Mouse (Mus musculus): ENCODE results near the gene Dscam. TPM values are rescaled to one million over a fixed set of nuclear protein-coding genes. Genes with fewer than 3 reads are reported as not detected.

Dscam gene
- total and polyA plus RNA-seq, 2 experiments: not detected

DNA sequence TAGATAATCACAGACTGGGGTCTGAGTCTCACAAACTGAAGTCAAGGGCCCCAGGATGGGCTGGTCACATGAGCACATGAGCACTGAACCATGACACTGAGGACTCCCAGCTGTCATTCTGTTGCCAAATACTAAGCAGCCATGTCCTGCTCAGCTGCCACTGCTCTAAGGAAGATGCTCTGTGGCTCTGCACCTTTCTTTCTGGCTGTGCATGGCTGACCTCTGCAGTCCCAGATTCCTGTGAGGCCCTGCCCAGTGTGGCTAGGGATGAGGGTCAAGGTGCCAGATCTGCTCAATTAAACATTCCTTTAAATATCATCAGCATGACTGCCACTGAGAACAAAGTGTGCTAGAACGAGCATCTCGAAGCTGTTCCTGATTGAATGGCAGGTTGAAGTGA, 70.5 kb downstream of the Dscam start:
- no peak overlapping the region for H3K4me3 ChIP-seq (ENCODE audit: insufficient read depth, low read depth, low read length)
- H3K4me1 ChIP-seq (ENCODE audit: control insufficient read depth, insufficient read depth, low read length): no peaks in the 10 kb centered on the region
- H3K79me2 ChIP-seq (ENCODE audit: control insufficient read depth, insufficient read depth, low read length): no peaks in the 10 kb centered on the region
- H3K9ac ChIP-seq (ENCODE audit: low read depth, low read length): no peak overlapping the region
- 84% methylated on average over 2 of the region's 2 CpGs for WGBS
- TF ChIP-seq CTCF (IDR thresholded peaks at IDR 0.05; ENCODE audit: low read depth, low read length) (no peak), POLR2A (IDR thresholded peaks at IDR 0.05; ENCODE audit: extremely low read depth, insufficient read depth, low read length) (no peak)
- H3K27ac ChIP-seq (replicated peaks; ENCODE audit: insufficient read depth, low read depth, low read length): no peak overlapping the region
- no peaks in the 10 kb centered on the region for H3K27me3 ChIP-seq (ENCODE audit: control insufficient read depth, insufficient read depth, low read length)
- H3K36me3 ChIP-seq (ENCODE audit: control insufficient read depth, insufficient read depth, low read length): no peaks in the 10 kb centered on the region
- no peak for DNase-seq (ENCODE audit: extremely low read depth, low read depth, low spot score)

DNA sequence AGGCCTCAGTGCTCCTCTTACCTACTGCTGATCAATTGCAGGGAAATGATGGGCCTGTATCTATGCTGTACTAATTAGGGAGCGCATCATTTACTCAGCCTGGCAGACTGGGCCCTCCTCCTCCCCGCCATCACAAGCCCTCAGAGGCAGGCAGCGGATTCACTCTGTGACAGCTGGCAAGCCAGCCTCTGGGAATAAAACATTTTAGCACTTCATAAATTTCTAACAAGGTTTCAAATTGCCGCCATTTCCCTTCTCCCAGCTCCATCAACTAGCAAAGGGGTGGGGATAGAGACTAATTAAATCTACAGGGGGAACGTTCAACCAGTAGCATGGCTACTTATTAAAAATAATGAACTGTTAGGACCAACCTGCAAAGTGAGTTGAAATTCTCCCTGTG, 72.0 kb downstream of the Dscam start:
- no peaks in the 10 kb centered on the region for H3K27me3 ChIP-seq (ENCODE audit: control insufficient read depth, insufficient read depth, low read length)
- H3K9ac ChIP-seq (ENCODE audit: low read depth, low read length): no peak overlapping the region
- no peak overlapping the region for H3K4me3 ChIP-seq (ENCODE audit: insufficient read depth, low read depth, low read length)
- 94% methylated on average over 5 of the region's 5 CpGs for WGBS
- H3K36me3 ChIP-seq (ENCODE audit: control insufficient read depth, insufficient read depth, low read length): no peaks in the 10 kb centered on the region
- no peaks in the 10 kb centered on the region for H3K4me1 ChIP-seq (ENCODE audit: control insufficient read depth, insufficient read depth, low read length)
- TF ChIP-seq CTCF (IDR thresholded peaks at IDR 0.05; ENCODE audit: low read depth, low read length) (no peak), POLR2A (IDR thresholded peaks at IDR 0.05; ENCODE audit: extremely low read depth, insufficient read depth, low read length) (no peak)
- no peaks in the 10 kb centered on the region for H3K79me2 ChIP-seq (ENCODE audit: control insufficient read depth, insufficient read depth, low read length)
- no peak for DNase-seq (ENCODE audit: extremely low read depth, low read depth, low spot score)
- no peak overlapping the region for H3K27ac ChIP-seq (replicated peaks; ENCODE audit: insufficient read depth, low read depth, low read length)

DNA sequence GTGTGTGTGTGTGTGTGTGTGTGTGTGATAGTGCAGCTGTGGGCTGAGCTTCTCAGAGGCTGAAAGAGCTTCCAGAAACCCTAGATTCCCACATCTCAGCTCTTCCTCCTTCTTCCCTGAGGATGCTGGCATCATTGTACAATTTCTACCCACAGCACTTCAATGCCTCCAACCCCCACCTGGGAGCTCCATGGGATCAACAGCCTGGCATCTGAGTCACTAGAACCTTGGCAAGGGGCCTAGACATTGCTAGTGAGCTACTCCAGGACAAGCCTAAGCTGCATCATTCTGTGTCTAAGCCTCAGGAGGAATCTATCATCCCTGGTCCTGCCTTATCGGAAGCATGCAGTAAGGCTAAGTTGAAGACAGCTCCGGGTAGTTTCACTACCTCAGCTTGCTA, 73.8 kb downstream of the Dscam start:
- WGBS: 80% methylated on average over 2 of the region's 2 CpGs
- H3K4me1 ChIP-seq (ENCODE audit: control insufficient read depth, insufficient read depth, low read length): no peaks in the 10 kb centered on the region
- no peaks in the 10 kb centered on the region for H3K79me2 ChIP-seq (ENCODE audit: control insufficient read depth, insufficient read depth, low read length)
- H3K9ac ChIP-seq (ENCODE audit: low read depth, low read length): no peak overlapping the region
- no peaks in the 10 kb centered on the region for H3K27me3 ChIP-seq (ENCODE audit: control insufficient read depth, insufficient read depth, low read length)
- H3K4me3 ChIP-seq (ENCODE audit: insufficient read depth, low read depth, low read length): no peak overlapping the region
- TF ChIP-seq POLR2A (IDR thresholded peaks at IDR 0.05; ENCODE audit: extremely low read depth, insufficient read depth, low read length): no peak
- no peak for TF ChIP-seq CTCF (IDR thresholded peaks at IDR 0.05; ENCODE audit: low read depth, low read length)
- no peak for DNase-seq (ENCODE audit: extremely low read depth, low read depth, low spot score)
- H3K36me3 ChIP-seq (ENCODE audit: control insufficient read depth, insufficient read depth, low read length): no peaks in the 10 kb centered on the region
- H3K27ac ChIP-seq (replicated peaks; ENCODE audit: insufficient read depth, low read depth, low read length): no peak overlapping the region

DNA sequence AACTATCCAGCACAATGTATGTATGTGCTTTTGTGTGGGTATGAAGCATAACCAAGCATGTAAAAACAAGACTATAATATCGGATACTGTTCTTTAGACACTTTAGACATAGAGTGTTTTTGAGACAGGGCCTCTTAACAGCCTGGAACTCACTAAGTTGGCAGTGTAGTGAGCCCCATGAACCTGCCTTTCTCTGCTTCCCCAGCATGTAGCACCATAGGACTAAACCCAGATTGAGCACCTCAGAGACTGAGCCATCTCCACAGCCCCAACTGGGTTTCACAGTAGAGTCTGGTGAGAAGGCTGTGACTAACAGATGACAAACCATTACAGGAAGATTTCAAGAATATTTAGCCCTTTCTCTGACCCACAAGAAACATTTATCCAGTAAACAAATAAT, 75.1 kb downstream of the Dscam start:
- no peak overlapping the region for H3K27ac ChIP-seq (replicated peaks; ENCODE audit: insufficient read depth, low read depth, low read length)
- DNase-seq (ENCODE audit: extremely low read depth, low read depth, low spot score): no peak
- no peak for TF ChIP-seq CTCF (IDR thresholded peaks at IDR 0.05; ENCODE audit: low read depth, low read length)
- TF ChIP-seq POLR2A (IDR thresholded peaks at IDR 0.05; ENCODE audit: extremely low read depth, insufficient read depth, low read length): no peak
- H3K4me3 ChIP-seq (ENCODE audit: insufficient read depth, low read depth, low read length): no peak overlapping the region
- no peaks in the 10 kb centered on the region for H3K27me3 ChIP-seq (ENCODE audit: control insufficient read depth, insufficient read depth, low read length)
- no peaks in the 10 kb centered on the region for H3K79me2 ChIP-seq (ENCODE audit: control insufficient read depth, insufficient read depth, low read length)
- H3K4me1 ChIP-seq (ENCODE audit: control insufficient read depth, insufficient read depth, low read length): no peaks in the 10 kb centered on the region
- 93% methylated on average over 1 of the region's 1 CpGs for WGBS
- H3K9ac ChIP-seq (ENCODE audit: low read depth, low read length): no peak overlapping the region
- no peaks in the 10 kb centered on the region for H3K36me3 ChIP-seq (ENCODE audit: control insufficient read depth, insufficient read depth, low read length)

DNA sequence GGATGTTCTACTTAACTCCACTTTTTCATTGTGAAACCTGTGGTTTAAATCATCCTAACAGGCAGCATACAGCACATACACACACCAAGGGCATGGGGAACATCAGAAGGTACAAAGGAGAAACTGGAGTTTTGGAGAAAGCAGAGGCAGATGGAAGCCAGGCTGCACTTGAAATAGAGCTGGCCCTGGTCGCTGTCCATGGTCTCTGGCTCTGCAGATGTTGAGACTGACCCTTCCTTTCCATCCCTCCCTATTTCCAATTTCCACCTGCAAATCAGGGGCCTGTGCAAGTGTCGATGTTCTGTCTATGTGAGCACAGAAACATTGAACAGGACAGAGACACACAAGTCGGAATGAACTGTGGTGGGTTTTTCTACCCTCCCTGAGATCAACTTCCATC, 81.2 kb downstream of the Dscam start:
- DNase-seq (ENCODE audit: extremely low read depth, low read depth, low spot score): no peak
- H3K79me2 ChIP-seq (ENCODE audit: control insufficient read depth, insufficient read depth, low read length): no peaks in the 10 kb centered on the region
- no peak overlapping the region for H3K9ac ChIP-seq (ENCODE audit: low read depth, low read length)
- H3K36me3 ChIP-seq (ENCODE audit: control insufficient read depth, insufficient read depth, low read length): no peaks in the 10 kb centered on the region
- no peak for TF ChIP-seq POLR2A (IDR thresholded peaks at IDR 0.05; ENCODE audit: extremely low read depth, insufficient read depth, low read length)
- TF ChIP-seq CTCF (IDR thresholded peaks at IDR 0.05; ENCODE audit: low read depth, low read length): no peak
- no peak overlapping the region for H3K4me3 ChIP-seq (ENCODE audit: insufficient read depth, low read depth, low read length)
- H3K27ac ChIP-seq (replicated peaks; ENCODE audit: insufficient read depth, low read depth, low read length): no peak overlapping the region
- H3K4me1 ChIP-seq (ENCODE audit: control insufficient read depth, insufficient read depth, low read length): no peaks in the 10 kb centered on the region
- WGBS: 51% methylated on average over 3 of the region's 3 CpGs
- no peaks in the 10 kb centered on the region for H3K27me3 ChIP-seq (ENCODE audit: control insufficient read depth, insufficient read depth, low read length)

DNA sequence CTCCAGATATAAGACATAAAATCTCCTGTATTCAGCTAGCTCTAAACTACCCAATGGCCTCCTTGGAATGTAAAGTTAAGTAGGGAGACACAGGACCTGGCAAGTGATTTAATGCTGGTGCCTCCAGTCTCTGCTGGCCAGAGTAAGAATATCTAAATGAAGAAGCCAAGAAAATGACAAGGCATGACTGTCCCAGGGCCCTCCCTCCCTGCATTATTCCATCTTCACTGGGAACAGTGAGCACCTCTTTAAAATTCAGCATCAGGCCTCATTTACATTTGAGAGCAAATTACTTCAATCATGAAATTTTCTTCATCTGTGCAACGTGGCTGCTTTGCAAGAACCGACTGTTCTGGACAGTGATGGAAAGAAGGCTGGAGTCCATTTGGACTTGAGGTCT, 86.9 kb downstream of the Dscam start:
- H3K4me1 ChIP-seq (ENCODE audit: control insufficient read depth, insufficient read depth, low read length): no peaks in the 10 kb centered on the region
- TF ChIP-seq POLR2A (IDR thresholded peaks at IDR 0.05; ENCODE audit: extremely low read depth, insufficient read depth, low read length) (no peak), CTCF (IDR thresholded peaks at IDR 0.05; ENCODE audit: low read depth, low read length) (no peak)
- no peaks in the 10 kb centered on the region for H3K36me3 ChIP-seq (ENCODE audit: control insufficient read depth, insufficient read depth, low read length)
- H3K79me2 ChIP-seq (ENCODE audit: control insufficient read depth, insufficient read depth, low read length): no peaks in the 10 kb centered on the region
- H3K4me3 ChIP-seq (ENCODE audit: insufficient read depth, low read depth, low read length): no peak overlapping the region
- no peak overlapping the region for H3K9ac ChIP-seq (ENCODE audit: low read depth, low read length)
- H3K27ac ChIP-seq (replicated peaks; ENCODE audit: insufficient read depth, low read depth, low read length): no peak overlapping the region
- DNase-seq (ENCODE audit: extremely low read depth, low read depth, low spot score): no peak
- WGBS: 90% methylated on average over 2 of the region's 2 CpGs
- no peaks in the 10 kb centered on the region for H3K27me3 ChIP-seq (ENCODE audit: control insufficient read depth, insufficient read depth, low read length)
